Mouse (Mus musculus) heart, postnatal 36 days (tissue): ENCODE measurements around the gene Ankrd55. TPM values are rescaled to one million over a fixed set of nuclear protein-coding genes. Genes with fewer than 3 reads are reported as not detected.
"Not testable (repeated sequence)": the region's sequence is repeated elsewhere in the genome, so short reads cannot be mapped to it uniquely, and the experiment has no call there.

ENCODE experiments used
- DNase-seq, 2 experiments: peaks; one replicate each; pipeline ENCODE4 v3.0.0; 2021 to 2022
- intact Hi-C: fragments of 180-260 bp; cut with DNase I; formaldehyde crosslinking; loops from one replicate; pipeline ENCODE4 v1.15.1; 2025
- total RNA-seq, 2 experiments: library from RNA; stranded (reverse); gene quantifications; 2 replicates each; pipeline ENCODE4 v1.2.3; 2021

Ankrd55 gene
- total RNA-seq, 2 experiments from 2014 or later = 0.92 to 1.00 TPM

- intact Hi-C loops = loop anchor here (5.0 kb wide), 1 partner anchor 96 kb away; no protein-coding TSS in a partner anchor
- no peak for DNase-seq
Measured at GRCm38 (mm10) chr13:112407776-112408490, 119.7 kb downstream of the Ankrd55 start.

GRCm38 (mm10) chr13:112408701-112409100 lies 120.5 kb downstream of the Ankrd55 start:
- intact Hi-C loops = loop anchor here (5.0 kb wide), 1 partner anchor 96 kb away; no protein-coding TSS in a partner anchor
- DNase-seq = no peak

- intact Hi-C loops = loop anchor here (5.0 kb wide), 1 partner anchor 97 kb away; no protein-coding TSS in a partner anchor
- DNase-seq = no peak
Measured at GRCm38 (mm10) chr13:112409331-112409730, 121.1 kb downstream of the Ankrd55 start.

GRCm38 (mm10) chr13:112409851-112410250 lies 121.6 kb downstream of the Ankrd55 start:
- intact Hi-C loops = loop anchor here (5.0 kb wide), 1 partner anchor 98 kb away; no protein-coding TSS in a partner anchor
- no peak for DNase-seq

- intact Hi-C loops = no loop called here
- DNase-seq = no peak
Measured at GRCm38 (mm10) chr13:112410461-112410860, 122.2 kb downstream of the Ankrd55 start.

GRCm38 (mm10) chr13:112411216-112411822 lies 123.1 kb downstream of the Ankrd55 start:
- no peak for DNase-seq
- intact Hi-C loops = no loop called here

GRCm38 (mm10) chr13:112412251-112412650 lies 124.0 kb downstream of the Ankrd55 start:
- no peak for DNase-seq
- intact Hi-C loops = no loop called here

DNA sequence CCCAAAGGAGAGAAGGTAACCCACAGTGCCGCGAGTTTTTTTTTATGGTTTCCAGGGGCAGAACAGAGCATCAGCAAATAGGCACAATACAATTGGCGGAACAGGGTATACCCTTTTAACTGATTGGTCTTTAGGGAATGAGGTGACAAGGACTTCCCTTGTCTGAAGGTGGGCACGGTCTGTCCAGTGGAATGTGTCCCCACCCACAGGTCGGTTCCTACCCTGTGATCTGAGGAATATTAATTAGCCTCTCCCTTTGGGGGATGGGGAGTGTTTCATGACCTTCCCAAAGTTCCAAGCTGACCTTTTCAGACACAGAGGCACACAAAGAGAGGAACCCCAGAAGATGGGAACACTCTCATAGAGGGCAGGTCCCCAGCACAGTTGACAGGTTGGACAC lies 124.6 kb downstream of the Ankrd55 start:
- intact Hi-C loops = no loop called here
- DNase-seq = no peak

- intact Hi-C loops = loop anchor here (2.0 kb wide), 1 partner anchor 49 kb away; no protein-coding TSS in a partner anchor
- DNase-seq = no peak
Measured at GRCm38 (mm10) chr13:112413611-112414010, 125.4 kb downstream of the Ankrd55 start.

- intact Hi-C loops = loop anchor here (2.0 kb wide), 1 partner anchor 47 kb away; no protein-coding TSS in a partner anchor
- no peak for DNase-seq
Measured at GRCm38 (mm10) chr13:112415896-112416295, 127.6 kb downstream of the Ankrd55 start.

DNA sequence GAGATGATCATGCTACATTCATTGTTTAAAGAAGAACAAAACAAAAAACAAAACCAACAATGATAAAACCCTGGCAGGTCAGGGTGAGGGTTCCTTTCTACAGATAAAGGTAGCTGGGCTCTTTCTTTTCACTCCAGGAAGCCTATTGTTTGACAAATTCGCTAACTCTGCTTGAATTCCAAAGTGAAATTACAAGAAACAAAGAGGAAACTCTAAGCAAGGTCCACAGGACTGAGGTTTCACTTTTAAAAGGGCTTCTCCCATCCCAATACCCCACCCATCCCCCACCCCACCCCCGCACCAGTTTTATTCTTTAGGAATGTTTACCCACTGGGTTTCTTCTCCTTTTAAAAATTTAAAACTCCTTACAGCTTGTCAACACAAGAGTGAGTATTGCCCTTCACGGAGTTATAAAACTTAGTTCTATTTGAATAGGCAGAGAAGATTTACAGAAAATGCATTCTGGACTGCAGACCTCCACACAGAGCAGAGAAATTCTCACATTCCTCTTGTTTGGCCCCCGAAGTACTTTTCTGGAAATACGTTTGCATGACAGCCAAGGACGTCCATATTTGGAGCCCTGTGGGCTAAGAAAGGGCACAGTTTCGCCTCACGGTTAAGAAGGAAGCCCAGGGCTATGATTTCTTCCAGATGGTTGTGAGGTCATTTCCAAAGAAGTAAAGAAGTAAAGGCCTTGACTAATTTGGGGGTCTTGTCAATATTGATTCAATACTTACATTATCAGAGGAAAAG lies 128.3 kb downstream of the Ankrd55 start:
- intact Hi-C loops = no loop called here
- DNase-seq = no peak

- intact Hi-C loops = no loop called here
- DNase-seq = no peak
Measured at GRCm38 (mm10) chr13:112417163-112417523, 128.9 kb downstream of the Ankrd55 start.

DNA sequence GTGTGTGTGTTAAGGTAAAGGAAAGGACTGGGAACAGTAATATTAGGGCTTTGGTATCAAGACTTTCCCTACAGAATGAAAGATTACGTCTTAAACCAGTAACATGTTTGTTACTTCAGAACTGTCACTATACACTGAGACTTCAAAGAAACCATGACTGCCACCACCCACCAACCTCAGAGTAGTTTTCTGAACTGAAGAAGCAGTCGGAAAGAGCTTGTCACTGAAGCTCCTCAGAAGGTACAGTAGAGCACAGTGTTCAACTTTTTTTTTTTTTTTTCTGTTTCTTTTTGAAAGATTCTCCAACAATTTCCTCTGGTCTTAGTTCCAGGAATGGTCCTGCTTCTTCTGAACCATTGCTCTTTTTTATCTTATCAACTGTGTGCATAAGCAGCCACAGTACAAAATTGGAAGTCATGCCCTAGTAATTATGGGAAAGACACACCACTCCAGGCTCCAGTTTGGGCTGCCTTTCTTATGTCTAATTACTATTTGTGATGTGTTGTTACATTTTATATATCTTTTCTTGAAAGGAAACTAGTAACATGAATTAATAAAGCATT lies 129.7 kb downstream of the Ankrd55 start:
- DNase-seq = no peak
- intact Hi-C loops = no loop called here

- no peak for DNase-seq
- intact Hi-C loops = no loop called here
Measured at GRCm38 (mm10) chr13:112418595-112418994, 130.3 kb downstream of the Ankrd55 start.

DNA sequence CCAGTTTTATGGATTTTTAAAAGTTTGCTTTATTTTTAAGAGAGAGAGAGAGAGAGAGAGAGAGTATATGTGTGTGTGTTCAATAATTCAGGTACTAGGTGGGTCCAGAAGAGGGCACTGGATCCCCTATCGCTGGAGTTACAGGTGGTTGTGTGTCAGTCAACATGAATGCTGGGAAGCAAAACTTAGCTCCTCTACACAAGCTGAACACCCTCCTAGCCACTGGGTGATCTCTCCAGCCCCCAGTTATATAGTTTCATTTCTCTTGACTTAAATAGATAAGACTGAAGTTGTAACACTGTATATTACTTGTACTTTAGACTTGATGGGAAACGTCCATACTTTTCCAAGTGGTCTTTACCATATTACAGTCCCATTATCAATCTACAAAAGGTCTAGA lies 136.0 kb downstream of the Ankrd55 start:
- DNase-seq = no peak
- intact Hi-C loops = no loop called here

GRCm38 (mm10) chr13:112424635-112425034 lies 136.4 kb downstream of the Ankrd55 start:
- no peak for DNase-seq
- intact Hi-C loops = loop anchor here (5.0 kb wide), 1 partner anchor 38 kb away; the partner anchor contains the start of gene Il6st

DNA sequence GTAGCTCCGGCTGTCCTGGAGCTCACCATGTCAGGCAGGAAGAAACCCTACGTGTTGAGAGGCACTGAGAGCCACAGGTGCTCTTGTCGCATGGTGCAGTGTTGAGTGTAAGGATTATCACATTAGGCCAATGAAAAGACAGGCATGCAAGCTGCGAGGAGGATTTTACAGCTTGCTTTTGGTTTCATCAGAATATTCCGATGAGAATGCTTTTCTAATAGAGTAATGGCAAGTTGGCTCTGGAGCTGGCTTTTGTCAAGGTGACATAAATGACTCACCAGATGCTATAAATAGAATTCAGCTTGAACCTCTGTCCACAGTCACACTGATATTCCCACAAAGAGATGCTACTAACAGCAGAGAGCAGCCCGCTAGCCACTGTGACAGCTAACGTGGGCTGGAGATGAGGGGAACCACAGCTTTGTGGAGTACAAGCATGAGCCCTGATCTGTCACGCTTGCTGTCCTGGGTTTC lies 137.0 kb downstream of the Ankrd55 start:
- intact Hi-C loops = loop anchor here (5.0 kb wide), 1 partner anchor 37 kb away; the partner anchor contains the start of gene Il6st
- no peak for DNase-seq

GRCm38 (mm10) chr13:112426265-112427135 lies 138.2 kb downstream of the Ankrd55 start:
- intact Hi-C loops = loop anchor here (5.0 kb wide), 1 partner anchor 36 kb away; the partner anchor contains the start of gene Il6st
- no peak for DNase-seq

GRCm38 (mm10) chr13:112427136-112427470 lies 138.9 kb downstream of the Ankrd55 start:
- DNase-seq = not testable (repeated sequence)
- intact Hi-C loops = loop anchor here (5.0 kb wide), 1 partner anchor 35 kb away; the partner anchor contains the start of gene Il6st
